Mouse (Mus musculus) adrenal gland, postnatal 14 days (tissue): Measurements from ENCODE around the gene Smap1. TPM values are rescaled to one million over a fixed set of nuclear protein-coding genes. Genes with fewer than 3 reads are reported as not detected.
A peak's percentile ranks its signal among the peaks of the same experiment; 100 is the strongest.
"Not testable (repeated sequence)": the region's sequence is repeated elsewhere in the genome, so short reads cannot be mapped to it uniquely, and the experiment has no call there.

Experiments
- DNase-seq: peaks from one replicate; pipeline ENCODE4 v3.0.0; 2021; ENCODE audit warnings: mixed read lengths
- long read RNA-seq, 2 experiments: library from polyadenylated mRNA; stranded (forward); transcript quantifications; one replicate each; pipeline ENCODE4 v2.0.0; 2021
- total RNA-seq: library from RNA; stranded (reverse); gene quantifications from 2 replicates; pipeline ENCODE4 v1.2.3, GENCODE M21; 2021

Gene Smap1
- 79.4 and 89.0 TPM in 2 replicates for total RNA-seq
- long read RNA-seq, experiment 1, transcript Smap1-201 (10 exons, 2,289 nt): major isoform, 24 of 42 reads
- long read RNA-seq, experiment 1, partial matches to known transcripts: 10 of 42 reads
- long read RNA-seq, experiment 1, other reads (novel, unspliced or antisense): 8 of 42 reads
- long read RNA-seq, experiment 2, transcript Smap1-201 (10 exons, 2,289 nt): major isoform, 17 of 30 reads
- long read RNA-seq, experiment 2, partial matches to known transcripts: 12 of 30 reads
- long read RNA-seq, experiment 2, other reads (novel, unspliced or antisense): 1 of 30 reads

DNA sequence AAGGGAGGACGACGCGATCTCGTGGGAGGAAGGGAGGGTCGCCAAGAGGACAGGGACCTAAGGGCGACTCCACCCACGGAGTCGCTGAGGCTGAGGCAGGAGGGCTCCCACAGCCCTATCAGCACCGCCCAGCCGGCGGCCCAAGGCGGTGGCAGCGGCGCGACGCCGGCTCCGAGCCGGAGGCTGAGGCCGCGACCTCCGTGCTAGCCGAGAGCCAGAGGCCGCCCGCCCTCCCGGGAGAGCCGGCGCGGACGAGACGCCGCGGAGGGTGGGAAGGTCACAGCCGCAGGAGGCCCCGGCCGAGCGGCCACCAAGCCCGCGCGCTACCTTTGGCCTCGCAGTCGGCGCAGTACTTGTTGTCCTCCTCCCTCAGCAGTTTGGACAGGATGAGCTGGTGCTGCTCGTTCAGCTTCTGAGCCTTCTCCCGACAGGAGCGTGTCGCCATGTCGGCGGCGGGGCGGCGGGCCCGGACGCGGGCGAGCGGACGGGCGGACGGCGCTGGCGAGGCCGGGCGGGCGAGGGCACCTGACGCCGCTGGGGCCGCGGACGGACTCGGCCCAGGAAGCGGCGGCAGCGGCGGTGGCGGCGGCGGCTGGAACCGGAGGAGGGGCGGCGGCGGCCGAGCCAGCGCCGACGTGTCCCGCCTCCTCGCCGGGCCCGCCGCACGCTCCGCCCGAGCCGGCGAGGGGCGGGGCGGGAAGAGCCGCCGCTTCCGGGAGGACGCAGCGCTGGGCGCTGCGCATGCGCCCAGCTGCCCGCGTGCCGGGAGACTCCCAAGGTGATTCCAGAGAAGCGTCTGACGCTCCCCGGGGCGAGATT, at the start of gene Smap1:
Smap1 (minus strand) TSS at position 607 of the 819 bp plus-strand sequence.
- DNase-seq: peak; percentile 91

DNA sequence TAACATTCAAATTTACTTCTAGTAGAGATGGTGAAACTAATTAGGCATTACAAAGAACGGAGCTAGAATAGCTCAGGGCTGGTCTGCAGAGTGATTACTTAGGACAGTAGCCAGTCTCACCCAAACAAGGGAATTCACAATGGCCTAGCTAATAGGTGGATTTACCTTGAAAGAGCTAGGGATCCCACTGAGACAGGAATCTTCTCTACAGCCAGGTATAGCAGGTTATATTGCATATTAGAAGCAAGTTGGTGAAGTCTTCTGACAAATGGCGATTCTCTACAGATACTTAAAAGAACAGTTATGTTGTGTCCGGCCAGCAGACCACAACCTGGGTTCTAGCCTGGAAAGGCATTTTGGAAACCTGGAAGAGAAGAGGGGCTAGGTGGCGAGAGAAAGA, 49.0 kb upstream of the Smap1 start:
- DNase-seq: not testable (repeated sequence)

DNA sequence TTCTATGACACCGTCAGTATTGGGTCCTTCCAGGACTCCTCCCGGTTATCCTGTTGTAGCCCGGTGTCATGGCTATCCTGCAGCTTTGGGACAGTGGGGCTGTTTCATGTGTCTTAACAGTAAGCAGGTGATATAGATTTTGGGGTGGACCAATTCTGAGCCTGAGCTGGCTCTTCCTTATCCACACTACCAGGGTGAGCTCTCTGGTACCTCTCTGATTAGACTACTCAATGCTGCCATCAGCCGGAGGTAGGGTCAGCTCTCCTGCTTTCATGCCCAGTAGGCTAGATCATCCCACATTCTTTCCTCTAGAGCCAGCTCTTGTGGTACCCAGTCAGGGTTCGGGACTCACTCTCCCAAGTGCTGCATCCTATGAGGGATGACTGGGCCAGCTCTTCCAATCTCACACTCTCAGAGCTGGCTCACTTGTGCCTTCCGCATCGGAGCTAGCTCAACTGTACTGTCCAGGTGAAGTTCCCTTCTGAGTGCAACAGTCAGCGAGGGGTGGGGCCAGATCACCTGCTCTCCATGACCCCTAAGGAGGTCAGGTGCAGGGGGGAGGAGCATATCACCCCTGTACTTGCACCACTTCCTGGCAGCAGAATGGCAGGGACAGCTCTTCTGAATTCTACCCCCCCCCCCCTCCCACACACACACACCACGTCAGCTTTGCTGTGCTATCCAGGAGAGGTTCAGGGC, 46.1 kb upstream of the Smap1 start:
- DNase-seq: no peak

DNA sequence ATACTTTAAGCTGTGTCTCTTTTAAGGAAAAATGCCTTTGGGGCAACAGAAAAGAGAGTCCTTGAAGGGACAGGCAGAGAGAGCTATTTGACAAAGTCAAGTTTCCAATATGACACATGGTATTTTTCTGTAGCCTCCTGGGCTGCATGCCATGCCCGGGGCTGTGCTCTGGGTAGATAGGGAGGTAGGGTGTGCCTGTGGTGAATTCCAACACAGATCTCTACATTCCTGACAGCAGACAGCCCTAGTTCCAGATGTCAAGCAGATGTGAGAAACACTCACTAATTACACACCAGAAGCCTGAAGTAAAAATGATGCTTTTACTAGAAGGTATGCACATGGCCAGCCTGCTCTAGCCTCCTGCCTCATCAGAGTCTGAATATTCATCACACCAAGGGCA, 44.1 kb upstream of the Smap1 start:
- DNase-seq: no peak

DNA sequence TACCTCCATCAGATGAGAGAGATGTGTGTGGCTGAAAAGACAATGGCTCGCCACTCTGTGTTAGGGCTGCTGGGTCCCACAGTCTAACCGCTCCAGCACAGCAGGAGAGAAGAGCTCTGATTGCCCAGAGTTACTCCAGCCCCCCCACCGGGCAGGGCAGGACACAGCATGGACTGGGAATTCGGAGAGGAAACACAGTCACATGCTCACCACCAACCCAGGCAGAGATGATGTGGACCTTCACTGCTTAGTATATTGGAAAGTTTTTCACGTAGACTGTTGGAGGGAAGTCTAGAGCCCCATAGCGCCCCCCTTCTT, 37.3 kb upstream of the Smap1 start:
- DNase-seq: no peak

DNA sequence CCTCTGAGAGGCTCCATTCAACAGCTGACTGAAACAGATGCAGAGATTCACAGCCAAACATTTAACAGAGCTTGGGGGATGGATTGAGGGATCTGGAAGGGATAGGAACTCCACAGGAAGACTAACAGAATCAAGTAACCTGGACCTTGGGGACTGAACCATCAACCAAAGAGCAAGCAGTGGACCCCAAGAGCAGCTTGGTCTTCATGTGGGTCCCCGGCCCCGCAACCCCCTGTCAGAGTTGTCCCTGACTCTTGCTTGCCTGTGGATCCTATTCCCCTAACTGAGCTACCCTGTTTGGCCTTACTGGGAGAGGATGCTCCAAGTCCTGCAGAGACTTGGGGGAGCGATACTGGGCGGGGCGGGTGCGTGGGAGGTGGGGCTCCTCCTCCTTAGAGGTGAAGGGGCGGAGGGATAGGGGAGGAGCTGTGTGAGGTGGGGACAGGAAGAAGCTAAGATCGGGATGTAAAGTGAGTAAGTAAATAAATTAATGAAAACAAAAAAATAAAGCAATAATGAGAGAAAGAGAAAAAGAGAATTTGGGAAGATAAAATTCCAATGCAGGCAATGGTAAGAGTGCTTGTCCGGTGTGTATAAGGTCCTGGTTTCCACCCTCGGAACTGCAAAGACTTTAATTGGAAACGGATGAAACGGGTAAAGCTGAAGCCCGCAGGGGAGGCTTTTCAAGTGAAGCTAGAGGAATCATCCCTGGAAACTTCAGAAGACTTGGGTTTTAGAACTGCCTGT, 36.7 kb upstream of the Smap1 start:
- no peak for DNase-seq

DNA sequence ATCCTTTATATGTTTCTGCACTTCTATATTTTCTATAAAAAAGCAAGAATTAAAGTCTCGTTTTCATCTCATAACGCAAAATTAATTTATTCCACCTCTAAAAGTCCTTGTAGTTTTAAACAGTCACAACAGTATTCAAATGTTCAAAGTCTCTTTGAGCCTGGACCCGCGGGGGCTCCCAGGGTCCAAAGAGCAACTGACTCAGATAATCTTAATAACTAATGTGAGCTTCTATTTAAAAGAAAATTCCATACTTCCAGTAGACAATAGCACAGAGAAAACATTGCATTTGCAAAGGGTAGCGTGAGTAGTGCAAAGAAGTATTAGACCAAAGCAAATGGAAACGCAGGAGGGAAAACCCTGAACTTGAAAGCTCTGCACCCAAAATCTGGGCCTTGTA, 36.0 kb upstream of the Smap1 start:
- DNase-seq: no peak

DNA sequence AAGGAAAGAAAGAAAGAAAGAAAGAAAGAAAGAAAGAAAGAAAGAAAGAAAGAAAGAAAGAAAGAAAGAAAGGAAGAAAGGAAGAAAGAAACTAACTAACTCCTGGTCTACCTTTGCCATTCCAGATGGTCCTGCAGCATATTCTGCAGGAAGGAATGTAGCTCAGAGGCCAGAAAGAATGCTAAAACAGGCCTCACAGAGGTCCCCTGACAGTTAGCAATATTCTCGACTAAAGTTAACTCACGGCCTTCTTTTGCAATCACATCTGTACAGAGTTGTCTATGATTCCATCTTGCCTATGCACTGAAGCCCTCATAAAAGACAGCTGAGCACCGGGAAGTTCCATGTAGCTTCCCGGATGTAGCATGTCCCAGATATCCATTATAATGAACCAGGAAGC, 33.4 kb upstream of the Smap1 start:
- DNase-seq: no peak

DNA sequence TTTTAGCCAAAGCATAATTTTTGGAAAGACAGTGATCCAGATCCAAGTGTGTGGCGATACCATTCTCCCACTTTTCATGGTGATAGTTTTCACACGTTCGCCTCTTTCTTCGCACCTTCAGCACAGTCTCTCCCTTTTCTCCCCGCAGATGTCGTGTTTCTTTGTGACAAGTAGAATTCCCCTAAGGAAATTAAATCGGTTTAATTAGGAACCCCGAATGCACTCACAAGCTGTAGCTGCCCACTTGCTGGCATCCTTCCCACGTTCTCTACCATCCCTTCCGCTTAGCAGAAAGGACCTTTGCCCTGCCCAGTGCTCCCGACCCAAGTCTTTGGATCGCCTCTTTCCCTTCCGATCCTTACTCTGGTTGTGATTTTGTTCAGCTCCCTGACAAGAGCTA, 31.8 kb upstream of the Smap1 start:
- no peak for DNase-seq

DNA sequence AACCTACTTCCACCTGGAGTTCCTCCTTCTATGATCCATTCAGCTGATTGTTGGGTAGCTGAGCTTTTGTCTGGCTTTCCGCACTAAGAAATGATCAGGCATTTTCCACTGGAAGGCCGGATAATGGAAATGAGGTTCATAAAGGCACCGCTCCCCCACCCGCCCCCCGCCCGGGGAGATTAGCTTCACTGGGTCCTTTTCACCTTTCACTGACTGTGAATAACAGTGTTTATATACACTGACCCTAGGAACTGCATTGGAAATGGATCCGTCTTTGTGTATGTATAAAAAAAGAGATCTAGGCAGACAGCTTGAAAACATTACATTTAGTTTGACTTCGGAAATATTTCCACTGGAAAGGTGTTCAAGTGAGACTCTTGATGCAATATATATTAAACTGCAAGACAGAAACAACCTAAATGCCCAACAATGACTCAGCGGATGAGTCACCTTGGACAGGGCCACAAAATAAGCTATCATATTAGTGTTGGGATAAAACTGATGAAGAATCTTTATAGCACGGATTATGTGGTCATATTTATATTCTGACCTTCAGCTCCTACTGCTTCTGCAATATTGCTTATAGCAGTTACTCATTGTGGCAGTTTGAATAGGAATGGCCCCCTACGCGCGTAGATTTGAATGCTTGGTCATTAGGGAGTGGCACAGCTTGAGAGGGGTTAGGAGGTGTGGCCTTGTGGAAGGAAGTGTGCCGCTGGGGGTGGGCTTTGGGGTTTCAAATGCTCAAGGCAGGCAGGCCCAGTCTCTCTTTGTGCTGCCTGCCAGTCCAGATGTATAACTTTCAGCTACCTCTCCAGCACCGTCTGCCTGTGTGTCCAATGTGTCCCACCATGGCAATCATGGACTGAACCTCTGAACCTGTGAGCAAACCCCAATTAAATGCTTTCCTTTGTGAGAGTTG, 26.9 kb upstream of the Smap1 start:
- no peak for DNase-seq

DNA sequence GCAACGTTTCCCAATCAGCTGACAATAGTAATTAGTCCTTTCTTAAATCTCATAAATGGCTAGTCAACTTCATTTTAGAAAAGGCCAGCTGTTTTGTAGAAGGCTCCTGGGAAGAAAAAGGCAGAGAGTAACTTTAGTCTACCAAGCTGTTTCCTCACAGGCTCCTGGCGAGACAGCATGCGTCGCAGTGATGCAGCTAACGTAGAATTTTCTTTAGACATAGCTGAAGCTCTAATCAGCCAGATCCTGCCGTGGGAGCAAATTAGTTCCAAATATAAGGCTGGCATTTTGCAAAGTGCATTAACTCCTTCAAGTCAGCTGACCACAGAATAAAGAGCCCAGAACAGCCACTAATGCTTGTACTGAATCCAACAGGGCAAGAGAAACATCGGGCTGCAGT, 26.2 kb upstream of the Smap1 start:
- DNase-seq: no peak

DNA sequence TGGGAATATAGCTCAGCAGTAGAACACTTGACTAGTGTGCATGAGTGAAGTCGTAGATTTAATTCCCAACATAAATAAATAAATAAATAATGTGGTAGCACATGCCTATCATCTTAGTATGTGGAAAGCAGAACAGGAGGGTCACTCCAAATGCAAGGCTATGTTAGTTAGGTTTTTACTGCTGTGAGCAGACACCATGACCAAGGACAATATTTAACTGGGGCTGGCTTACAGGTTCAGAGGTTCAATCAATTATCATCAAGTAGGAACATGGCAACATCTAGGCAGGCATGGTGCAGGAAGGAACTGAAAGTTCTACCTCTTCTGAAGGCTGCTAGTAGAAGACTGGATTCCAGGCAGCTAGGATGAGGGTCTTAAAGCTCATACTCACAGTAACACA, 22.0 kb upstream of the Smap1 start:
- no peak for DNase-seq

DNA sequence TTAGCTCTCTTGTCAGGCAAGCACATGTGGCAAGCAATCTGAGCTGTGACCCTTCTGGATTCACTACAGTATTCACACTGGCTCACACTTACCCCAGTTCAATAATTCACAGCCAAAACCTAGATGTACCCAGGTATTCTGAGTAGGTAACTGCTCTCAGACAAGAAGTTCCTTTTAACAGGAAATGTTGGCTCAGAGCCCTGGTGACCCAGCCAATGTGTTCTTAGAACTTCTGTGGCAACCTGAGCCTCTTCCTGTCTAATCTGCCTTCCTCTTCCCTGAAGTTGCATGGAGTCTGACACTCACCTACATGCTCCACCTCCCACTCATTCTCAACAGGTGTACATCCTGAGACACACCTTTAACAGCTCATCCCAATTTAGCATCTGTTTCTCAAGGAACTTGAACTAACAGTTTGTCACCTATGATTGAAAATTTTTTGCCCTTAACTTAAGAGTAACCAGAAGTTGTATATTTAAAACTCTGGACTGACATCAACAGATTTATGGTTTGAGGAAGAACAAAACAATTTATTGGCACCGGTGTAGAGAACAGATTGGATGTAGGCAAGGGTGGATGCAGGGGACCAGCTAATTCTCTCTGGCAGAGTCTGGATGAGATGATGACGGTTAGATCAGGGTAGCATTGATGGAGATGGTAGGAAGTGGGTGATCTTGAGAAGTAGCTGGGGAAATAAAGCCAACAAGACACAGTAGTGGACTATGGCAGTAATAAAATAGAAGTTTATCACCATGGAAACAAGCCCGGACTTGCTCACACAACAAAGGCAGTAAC, 21.2 kb upstream of the Smap1 start:
- no peak for DNase-seq

DNA sequence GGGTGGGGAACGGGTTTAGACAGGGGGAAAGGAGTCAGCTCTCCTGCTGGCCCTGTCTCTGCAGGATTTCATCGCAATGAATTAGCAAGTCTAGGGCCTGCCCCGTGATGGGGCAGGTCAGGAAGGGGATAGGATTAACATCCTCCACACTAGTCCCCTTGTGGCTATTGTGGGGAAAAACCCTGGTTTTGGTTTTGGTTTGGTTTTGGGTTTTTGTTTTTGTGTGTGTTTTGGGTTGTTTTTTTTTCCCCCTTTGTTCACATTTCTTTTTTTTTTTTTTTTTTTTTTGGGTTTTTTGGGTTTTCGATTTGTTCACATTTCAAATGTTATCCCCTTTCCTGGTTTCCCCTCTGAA, 13.3 kb upstream of the Smap1 start:
- DNase-seq: no peak

DNA sequence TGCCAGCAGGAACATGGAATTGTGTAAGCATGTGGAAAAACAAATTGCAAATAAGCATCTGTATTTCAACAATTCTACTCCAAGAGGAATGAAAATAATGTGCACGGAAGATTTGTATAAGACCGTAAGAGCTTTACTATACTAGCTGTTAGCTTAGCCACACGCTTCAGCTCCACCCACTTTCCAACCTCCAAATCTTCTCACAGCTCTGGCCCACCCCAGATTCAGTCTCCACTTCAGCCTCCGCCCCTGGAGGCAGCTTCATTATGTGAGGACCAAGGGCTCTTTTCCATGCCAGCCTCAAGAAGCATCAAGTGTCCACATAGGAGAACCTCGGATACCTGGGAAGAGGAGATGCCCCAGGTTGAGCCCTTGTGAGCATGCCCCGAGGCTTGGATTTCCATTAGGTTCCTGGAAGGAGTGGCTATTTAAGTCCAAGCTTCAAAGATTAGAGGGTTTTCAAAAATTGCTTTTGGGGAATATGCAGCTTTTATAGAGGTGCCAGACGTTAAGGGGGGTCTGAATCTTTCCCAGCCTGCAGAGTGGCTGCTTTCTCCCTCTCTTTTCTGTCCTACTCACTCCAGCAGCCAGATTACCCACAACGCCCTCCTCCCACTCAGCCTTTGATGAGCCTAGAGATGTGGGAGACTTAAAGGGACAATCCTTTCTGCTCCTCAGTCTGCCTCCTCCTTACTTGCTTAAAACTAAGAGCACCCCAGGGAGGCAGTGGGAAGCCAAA, 12.7 kb upstream of the Smap1 start:
- DNase-seq: no peak

DNA sequence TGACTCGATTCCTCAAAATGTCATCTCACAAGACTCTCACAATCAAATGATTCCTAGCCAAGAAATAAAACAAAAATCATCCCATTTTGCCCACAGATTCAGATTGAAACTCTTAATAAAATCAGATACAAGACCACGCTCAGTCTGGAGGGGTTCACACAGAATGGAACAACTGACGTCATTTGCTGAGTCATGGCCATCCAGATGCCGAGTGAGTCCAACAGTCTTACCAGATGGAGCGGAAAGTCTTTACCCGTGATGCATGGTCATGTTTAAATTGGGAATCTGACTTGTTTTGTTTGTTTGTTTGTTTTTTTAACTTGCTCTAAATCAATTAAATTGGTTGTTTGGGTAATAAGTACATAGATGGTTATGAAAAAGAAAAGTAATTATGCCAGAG, 7.3 kb upstream of the Smap1 start:
- no peak for DNase-seq

DNA sequence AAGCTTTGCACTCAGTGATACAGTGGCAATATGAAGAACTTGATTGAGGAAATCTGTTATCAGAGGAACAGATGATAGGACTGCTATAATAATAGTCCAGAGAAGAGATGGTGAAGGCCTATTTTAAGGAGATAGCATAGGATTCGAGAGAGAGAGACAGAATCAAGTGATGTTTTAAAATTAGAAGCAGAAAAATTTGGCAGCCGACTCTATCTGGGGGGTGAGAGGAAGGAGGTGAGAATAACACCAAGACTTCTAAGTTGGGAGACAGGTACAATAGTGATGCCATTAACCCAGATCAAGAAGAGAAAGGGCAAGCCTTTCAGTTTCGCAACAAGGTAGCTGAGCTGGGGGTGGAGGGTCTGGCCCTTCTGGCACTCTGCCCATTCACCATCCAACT, 6.3 kb upstream of the Smap1 start:
- no peak for DNase-seq

DNA sequence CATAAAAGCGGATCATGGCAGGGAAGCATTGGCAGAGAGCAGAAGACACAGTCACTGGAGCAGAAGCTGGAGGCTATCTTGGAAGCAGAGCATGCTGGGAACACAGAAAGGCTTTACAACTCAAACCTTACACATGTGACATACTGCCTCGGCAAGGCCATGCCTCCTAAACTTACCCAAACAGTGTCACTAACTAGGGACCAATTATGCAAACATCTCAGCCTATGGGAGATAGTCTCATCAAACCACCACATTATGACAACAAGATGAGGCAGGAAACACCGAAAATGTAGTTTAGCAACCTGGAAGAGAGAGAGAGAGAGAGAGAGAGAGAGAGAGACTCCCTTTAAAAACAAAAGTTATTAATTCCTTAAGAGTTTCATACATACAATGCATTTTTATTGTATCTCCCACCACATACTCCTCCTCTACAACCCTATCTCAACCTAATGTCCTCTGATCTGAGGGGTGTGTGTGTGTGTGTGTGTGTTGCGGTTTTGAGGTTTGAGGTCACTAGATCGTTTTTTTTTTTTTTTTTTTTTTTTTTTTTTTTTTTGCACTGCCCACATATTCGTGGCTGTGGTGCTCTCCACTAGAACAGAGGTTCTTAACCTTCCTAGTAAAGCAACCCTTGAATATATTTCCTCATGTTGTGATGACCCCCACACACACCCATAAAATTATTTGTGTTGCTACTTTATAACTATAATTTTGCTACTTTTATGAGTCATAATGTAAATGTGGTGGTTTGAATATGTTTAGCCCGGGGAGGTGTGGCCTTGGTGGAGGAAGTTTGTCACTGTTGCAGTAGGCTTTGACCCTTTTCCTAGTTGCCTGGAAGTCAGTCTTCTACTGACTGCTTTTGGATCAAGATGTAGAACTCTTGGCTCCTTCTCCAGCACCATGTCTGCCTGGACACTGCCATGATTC, 1.9 kb upstream of the Smap1 start:
- no peak for DNase-seq

DNA sequence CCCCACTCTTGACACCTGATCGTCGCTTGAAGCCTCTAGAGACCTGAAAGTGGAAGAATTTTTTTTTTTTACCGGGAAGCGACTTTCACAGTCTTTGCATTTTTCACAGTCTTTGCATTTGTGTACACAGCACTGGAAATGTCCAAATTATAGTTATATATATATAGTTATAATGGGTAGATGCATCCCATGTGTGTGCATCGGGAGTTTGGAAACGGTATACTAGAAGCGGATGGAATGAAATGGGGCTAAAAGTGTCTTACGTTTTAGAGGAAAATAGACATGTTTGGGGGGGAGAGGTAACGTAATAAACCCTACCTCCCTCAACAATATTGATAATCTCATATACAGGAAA, 390 bp upstream of the Smap1 start:
- DNase-seq: no peak
